Mouse (Mus musculus) embryonic facial prominence, embryonic 14.5 days (tissue): ENCODE measurements at regions not wholly inside any gene's neighbourhood (a gene's known extent, or its start where the extent isn't known, plus 50 kb on each side); places are given as distances from the start of the nearest gene placed in this dataset.

Experiments
- ATAC-seq: fragments of 200-750 bp; cut with Nextera tagmentation; 2 replicates; pipeline ENCODE4 v1.8.0; 2017; ENCODE audit warnings: low read depth, moderate number of reproducible peaks, moderate TSS enrichment
- DNase-seq: peaks from one replicate; pipeline ENCODE4 v3.0.0-alpha.2; 2015; ENCODE audit warnings: low spot score
- H3K27ac ChIP-seq: fragments of 300-500 bp; sonication (generic); replicated peaks from 2 replicates; pipeline ENCODE4 v1.5.1; 2014; ENCODE audit warnings: low read depth, mild to moderate bottlenecking, low read length, moderate library complexity
- H3K27me3 ChIP-seq: fragments of 300-500 bp; sonication (generic); replicated peaks from 2 replicates; pipeline ENCODE4 v1.6.1; 2014; ENCODE audit warnings: low read length; ENCODE audit not compliant: control insufficient read depth, insufficient read depth
- H3K36me3 ChIP-seq: fragments of 300-500 bp; sonication (generic); 2 replicates; pipeline ENCODE4 v1.6.1; 2014; ENCODE audit warnings: low read length, mixed read lengths; ENCODE audit not compliant: control insufficient read depth, insufficient read depth
- H3K4me1 ChIP-seq: fragments of 300-500 bp; sonication (generic); 2 replicates; pipeline ENCODE4 v1.6.1; 2014; ENCODE audit warnings: antibody characterized with exemption, low read length; ENCODE audit not compliant: control insufficient read depth, insufficient read depth
- H3K4me2 ChIP-seq: fragments of 300-500 bp; sonication (generic); 2 replicates; pipeline ENCODE4 v1.6.1; 2014; ENCODE audit warnings: low read depth, mild to moderate bottlenecking, low read length, moderate library complexity, mixed read lengths
- H3K4me3 ChIP-seq: fragments of 300-500 bp; sonication (generic); 2 replicates; pipeline ENCODE4 v1.5.1; 2014; ENCODE audit warnings: low read depth, mild to moderate bottlenecking, low read length
- H3K9ac ChIP-seq: fragments of 300-500 bp; sonication (generic); 2 replicates; pipeline ENCODE4 v1.6.1; 2014; ENCODE audit warnings: low read depth, mild to moderate bottlenecking, low read length, moderate library complexity, mixed read lengths
- H3K9me3 ChIP-seq: fragments of 300-500 bp; sonication (generic); 2 replicates; pipeline ENCODE4 v1.6.1; 2016; ENCODE audit warnings: low read length; ENCODE audit not compliant: control insufficient read depth
- WGBS: fragments of 180-500 bp; shearing (Covaris S2); extraction: QIAGEN DNeasy Blood & Tissue Kit; methylation state at CpG from one replicate; pipeline ENCODE4 v1.1.7; 2014; 5-methylcytosine and 5-hydroxymethylcytosine counted together

GRCm38 (mm10) chr13:90229106-90229505 lies 139.7 kb upstream of the Xrcc4 start:
- no peak for DNase-seq
- no peak overlapping the region for H3K9ac ChIP-seq
- ATAC-seq: no peak
- H3K4me2 ChIP-seq: no peak overlapping the region
- H3K4me1 ChIP-seq: no peaks in the 10 kb centered on the region
- H3K27me3 ChIP-seq: no peaks in the 10 kb centered on the region
- H3K9me3 ChIP-seq: no peaks in the 10 kb centered on the region
- no peak overlapping the region for H3K27ac ChIP-seq
- H3K4me3 ChIP-seq: no peak overlapping the region
- H3K36me3 ChIP-seq: no peaks in the 10 kb centered on the region
- 87% methylated on average over 2 of the region's 2 CpGs for WGBS

- WGBS: 91% methylated on average over 2 of the region's 2 CpGs
- DNase-seq (no peak), ATAC-seq (no peak)
- Histone ChIP-seq H3K4me1 (no peaks in the 10 kb centered on the region), H3K4me2 (no peak overlapping the region), H3K27ac (no peak overlapping the region), H3K27me3 (no peaks in the 10 kb centered on the region), H3K9me3 (0 out of 2 replicates have a peak, but pooled peaks cover 4% of the 10 kb centered on the region), H3K4me3 (no peak overlapping the region), H3K9ac (no peak overlapping the region), H3K36me3 (no peaks in the 10 kb centered on the region)
Observed at GRCm38 (mm10) chr13:90226212-90226611, 136.8 kb upstream of the Xrcc4 start.

GRCm38 (mm10) chr13:90212390-90212789 lies 123.0 kb upstream of the Xrcc4 start:
- no peaks in the 10 kb centered on the region for H3K27me3 ChIP-seq
- H3K4me1 ChIP-seq: no peaks in the 10 kb centered on the region
- no peak overlapping the region for H3K27ac ChIP-seq
- no peaks in the 10 kb centered on the region for H3K36me3 ChIP-seq
- H3K9me3 ChIP-seq: no peaks in the 10 kb centered on the region
- ATAC-seq (no peak), DNase-seq (no peak)
- H3K4me3 ChIP-seq: no peak overlapping the region
- H3K9ac ChIP-seq: no peak overlapping the region
- H3K4me2 ChIP-seq: no peak overlapping the region

GRCm38 (mm10) chr13:90207875-90208274 lies 118.5 kb upstream of the Xrcc4 start:
- DNase-seq: no peak
- no peak for ATAC-seq
- H3K9ac ChIP-seq: no peak overlapping the region
- H3K4me1 ChIP-seq: no peaks in the 10 kb centered on the region
- no peaks in the 10 kb centered on the region for H3K36me3 ChIP-seq
- no peak overlapping the region for H3K27ac ChIP-seq
- H3K27me3 ChIP-seq: no peaks in the 10 kb centered on the region
- H3K9me3 ChIP-seq: no peaks in the 10 kb centered on the region
- H3K4me2 ChIP-seq: no peak overlapping the region
- no peak overlapping the region for H3K4me3 ChIP-seq
